Mouse (Mus musculus) heart, postnatal 0 days (tissue): ENCODE measurements at regions not wholly inside any gene's neighbourhood (a gene's known extent, or its start where the extent isn't known, plus 50 kb on each side); places are given as distances from the start of the nearest gene placed in this dataset.

Experiments used
- ATAC-seq: fragments of 200-750 bp; cut with Nextera tagmentation; 2 replicates; pipeline ENCODE4 v1.8.0; 2017; ENCODE audit warnings: low read depth, moderate number of reproducible peaks, moderate library complexity; ENCODE audit not compliant: insufficient read depth
- DNase-seq: peaks from one replicate; pipeline ENCODE4 v3.0.0-alpha.2; 2016; ENCODE audit warnings: low spot score
- H3K27ac ChIP-seq: fragments of 300-500 bp; sonication (generic); 2 replicates; pipeline ENCODE4 v1.5.1; 2014; ENCODE audit warnings: low read depth, mild to moderate bottlenecking
- H3K27me3 ChIP-seq: fragments of 300-500 bp; sonication (generic); 2 replicates; pipeline ENCODE4 v1.6.1; 2014; ENCODE audit warnings: low read length, mixed read lengths; ENCODE audit not compliant: control insufficient read depth, insufficient read depth
- H3K36me3 ChIP-seq: fragments of 300-500 bp; sonication (generic); replicated peaks from 2 replicates; pipeline ENCODE4 v1.6.1; 2014; ENCODE audit warnings: low read length, mixed read lengths; ENCODE audit not compliant: control insufficient read depth, insufficient read depth
- H3K4me1 ChIP-seq: fragments of 300-500 bp; sonication (generic); 2 replicates; pipeline ENCODE4 v1.6.1; 2014; ENCODE audit warnings: antibody characterized with exemption; ENCODE audit not compliant: control insufficient read depth, insufficient read depth
- H3K4me2 ChIP-seq: fragments of 300-500 bp; sonication (generic); 2 replicates; pipeline ENCODE4 v1.6.1; 2014; ENCODE audit warnings: low read depth, mild to moderate bottlenecking, low read length, moderate library complexity
- H3K4me3 ChIP-seq: fragments of 300-500 bp; sonication (generic); 2 replicates; pipeline ENCODE4 v1.5.1; 2014; ENCODE audit warnings: low read depth, low read length
- H3K9ac ChIP-seq: fragments of 300-500 bp; sonication (generic); replicated peaks from 2 replicates; pipeline ENCODE4 v1.6.1; 2014; ENCODE audit warnings: low read depth, low read length, mixed read lengths
- H3K9me3 ChIP-seq: fragments of 300-500 bp; sonication (generic); replicated peaks from 2 replicates; pipeline ENCODE4 v1.6.1; 2016; ENCODE audit warnings: low read length; ENCODE audit not compliant: control insufficient read depth
- CTCF ChIP-seq: IDR thresholded peaks from 2 replicates; pipeline ENCODE4 v1.5.1; 2016; ENCODE audit warnings: antibody characterized with exemption, control low read depth, low read depth
- EP300 ChIP-seq: IDR thresholded peaks from 2 replicates; pipeline ENCODE4 v1.6.1; 2016; ENCODE audit warnings: antibody characterized with exemption, low read depth
- WGBS: fragments of 180-500 bp; shearing (Covaris S2); extraction: QIAGEN DNeasy Blood & Tissue Kit; methylation state at CpG from one replicate; pipeline ENCODE4 v1.1.7; 2014; 5-methylcytosine and 5-hydroxymethylcytosine counted together

DNA sequence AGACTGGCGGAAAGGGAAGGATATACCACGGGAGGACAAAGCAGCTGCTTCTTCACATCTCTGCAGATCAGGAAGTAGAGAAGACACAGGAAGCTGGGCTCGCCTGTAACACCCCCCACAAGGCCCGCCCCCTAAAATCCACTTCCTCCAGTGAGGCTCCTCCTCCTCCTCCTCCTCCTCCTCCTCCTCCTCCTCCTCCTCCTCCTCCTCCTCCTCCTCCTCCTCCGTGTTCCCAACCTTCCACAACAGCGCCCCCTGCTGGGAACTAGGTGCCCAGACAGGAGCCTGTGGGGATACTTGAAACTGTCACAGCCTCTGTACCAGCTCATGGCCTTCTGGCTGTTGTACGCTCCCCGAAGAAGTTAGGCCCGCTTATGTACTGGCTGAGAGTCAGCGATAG, 115.2 kb downstream of the Gm26897 start:
- 90% methylated on average over 8 of the region's 10 CpGs for WGBS
- no peak overlapping the region for H3K4me2 ChIP-seq
- no peak for DNase-seq

GRCm38 (mm10) chr5:111852682-111853081, 119.0 kb downstream of the Gm26897 start:
- 68% methylated on average over 6 of the region's 6 CpGs for WGBS
- no peak for TF ChIP-seq EP300
- TF ChIP-seq CTCF = no peak
- Histone ChIP-seq H3K36me3 (no peaks in the 10 kb centered on the region), H3K27ac (no peak overlapping the region), H3K4me1 (no peaks in the 10 kb centered on the region), H3K4me2 (no peak overlapping the region), H3K9me3 (no peaks in the 10 kb centered on the region), H3K9ac (no peak overlapping the region), H3K4me3 (no peak overlapping the region), H3K27me3 (no peaks in the 10 kb centered on the region)
- DNase-seq = no peak
- no peak for ATAC-seq

More for the DNA sequence above, 115.2 kb downstream of the Gm26897 start:
- H3K9ac ChIP-seq = no peak overlapping the region
- TF ChIP-seq CTCF (no peak), EP300 (no peak)
- no peak overlapping the region for H3K4me3 ChIP-seq
- ATAC-seq = no peak
- H3K9me3 ChIP-seq = no peaks in the 10 kb centered on the region; the same call in 1 of the 2 replicates
- 0 out of 2 replicates have a peak, but pooled peaks cover 3% of the 10 kb centered on the region for H3K27me3 ChIP-seq
- no peaks in the 10 kb centered on the region for H3K4me1 ChIP-seq
- no peaks in the 10 kb centered on the region for H3K36me3 ChIP-seq
- no peak overlapping the region for H3K27ac ChIP-seq

- Histone ChIP-seq H3K36me3 (no peaks in the 10 kb centered on the region), H3K27ac (no peak overlapping the region), H3K9me3 (no peaks in the 10 kb centered on the region), H3K4me1 (no peaks in the 10 kb centered on the region), H3K4me3 (no peak overlapping the region), H3K27me3 (no peaks in the 10 kb centered on the region), H3K4me2 (no peak overlapping the region), H3K9ac (no peak overlapping the region)
- TF ChIP-seq EP300 = no peak
- TF ChIP-seq CTCF = no peak
- 64% methylated on average over 2 of the region's 2 CpGs for WGBS
- no peak for DNase-seq
- no peak for ATAC-seq
These were observed 121.6 kb downstream of the Gm26897 start for GRCm38 (mm10) chr5:111855366-111855765.

- H3K4me3 ChIP-seq = no peak overlapping the region
- WGBS = 84% methylated on average over 7 of the region's 7 CpGs
- no peaks in the 10 kb centered on the region for H3K36me3 ChIP-seq
- DNase-seq (no peak), ATAC-seq (no peak)
- no peak overlapping the region for H3K4me2 ChIP-seq
- H3K9ac ChIP-seq = no peak overlapping the region
- no peaks in the 10 kb centered on the region for H3K9me3 ChIP-seq
- no peak overlapping the region for H3K27ac ChIP-seq
- H3K27me3 ChIP-seq = no peaks in the 10 kb centered on the region
- TF ChIP-seq EP300 = no peak
- TF ChIP-seq CTCF = no peak
- no peaks in the 10 kb centered on the region for H3K4me1 ChIP-seq
These were observed 123.5 kb downstream of the Gm26897 start for GRCm38 (mm10) chr5:111857200-111857599.

DNA sequence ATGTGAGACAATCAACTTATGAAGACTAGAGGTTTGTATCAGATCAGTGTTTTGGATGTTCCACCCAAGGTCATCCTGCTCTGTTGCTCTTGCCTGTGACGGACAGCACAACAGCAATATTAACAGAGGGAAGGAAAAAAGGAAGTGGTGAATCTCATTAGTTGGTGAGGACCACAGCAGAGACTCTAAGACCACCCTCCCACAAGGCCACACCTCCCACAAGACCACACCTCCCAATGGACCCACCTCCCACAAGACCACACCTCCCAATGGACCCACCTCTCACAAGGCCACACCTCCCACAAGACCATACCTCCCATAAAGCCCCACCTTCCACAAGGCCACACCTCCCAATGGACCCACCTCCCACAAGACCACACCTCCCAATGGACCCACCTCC, 126.7 kb downstream of the Gm26897 start:
- TF ChIP-seq CTCF = no peak
- TF ChIP-seq EP300 = no peak
- WGBS = 86% methylated on average over 1 of the region's 1 CpGs
- Histone ChIP-seq H3K4me2 (no peak overlapping the region), H3K4me3 (no peak overlapping the region), H3K36me3 (no peaks in the 10 kb centered on the region), H3K27ac (no peak overlapping the region), H3K9ac (no peak overlapping the region), H3K9me3 (no peaks in the 10 kb centered on the region), H3K27me3 (no peaks in the 10 kb centered on the region), H3K4me1 (no peaks in the 10 kb centered on the region)
- ATAC-seq (no peak), DNase-seq (no peak)

DNA sequence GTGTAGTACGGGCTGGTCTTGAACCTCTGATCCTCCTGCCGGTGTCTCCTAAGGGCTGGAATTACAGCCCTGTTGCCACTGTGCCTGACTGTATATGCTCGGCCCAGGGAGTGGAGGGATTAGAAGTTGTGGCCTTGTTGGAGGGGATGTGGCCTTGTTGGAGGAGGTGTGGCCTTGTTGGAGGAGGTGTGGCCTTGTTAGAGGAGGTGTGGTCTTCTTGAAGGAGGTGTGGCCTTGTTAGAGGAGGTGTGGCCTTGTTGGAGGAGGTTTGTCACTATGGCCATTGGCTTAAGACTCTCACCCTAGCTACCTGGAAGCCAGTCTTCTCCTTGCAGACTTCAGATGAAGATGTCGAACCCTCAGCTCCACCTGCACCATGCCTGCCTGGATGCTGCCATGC, 128.6 kb downstream of the Gm26897 start:
- no peak overlapping the region for H3K27ac ChIP-seq
- WGBS = 92% methylated on average over 4 of the region's 4 CpGs
- no peaks in the 10 kb centered on the region for H3K9me3 ChIP-seq
- no peak overlapping the region for H3K4me2 ChIP-seq
- H3K27me3 ChIP-seq = no peaks in the 10 kb centered on the region
- DNase-seq (no peak), ATAC-seq (no peak)
- H3K9ac ChIP-seq = no peak overlapping the region
- TF ChIP-seq CTCF (no peak), EP300 (no peak)
- H3K4me1 ChIP-seq = no peaks in the 10 kb centered on the region
- H3K36me3 ChIP-seq = no peaks in the 10 kb centered on the region
- no peak overlapping the region for H3K4me3 ChIP-seq
